Mouse (Mus musculus) forebrain, embryonic 13.5 days (tissue): ENCODE results near the gene Syt14. TPM values are rescaled to one million over a fixed set of nuclear protein-coding genes. Genes with fewer than 3 reads are reported as not detected.
A peak's percentile ranks its signal among the peaks of the same experiment; 100 is the strongest.

ENCODE experiments used
- ATAC-seq: fragments of 200-750 bp; cut with Nextera tagmentation; 2 replicates; pipeline ENCODE4 v1.8.0; 2017
- H3K27ac ChIP-seq: fragments of 300-500 bp; sonication (generic); 2 replicates; pipeline ENCODE4 v1.5.1; 2015; ENCODE audit warnings: inconsistent platforms, mild to moderate bottlenecking, moderate library complexity
- H3K27me3 ChIP-seq: fragments of 300-500 bp; sonication (generic); 2 replicates; pipeline ENCODE4 v1.6.1; 2015; ENCODE audit warnings: mild to moderate bottlenecking, inconsistent platforms
- H3K36me3 ChIP-seq: fragments of 300-500 bp; sonication (generic); 2 replicates; pipeline ENCODE4 v1.6.1; 2015; ENCODE audit warnings: mild to moderate bottlenecking, inconsistent platforms; ENCODE audit not compliant: poor library complexity, severe bottlenecking
- H3K4me1 ChIP-seq: fragments of 300-500 bp; sonication (generic); 2 replicates; pipeline ENCODE4 v1.6.1; 2015; ENCODE audit warnings: inconsistent platforms
- H3K4me2 ChIP-seq: fragments of 300-500 bp; sonication (generic); 2 replicates; pipeline ENCODE4 v1.6.1; 2015; ENCODE audit warnings: inconsistent platforms, mild to moderate bottlenecking, moderate library complexity
- H3K4me3 ChIP-seq: fragments of 300-500 bp; sonication (generic); 2 replicates; pipeline ENCODE4 v1.5.1; 2015; ENCODE audit warnings: mild to moderate bottlenecking, inconsistent platforms
- H3K9ac ChIP-seq: fragments of 300-500 bp; sonication (generic); 2 replicates; pipeline ENCODE4 v1.6.1; 2015; ENCODE audit warnings: mild to moderate bottlenecking, inconsistent platforms
- H3K9me3 ChIP-seq: fragments of 300-500 bp; sonication (generic); replicated peaks from 2 replicates; pipeline ENCODE4 v1.6.1; 2016; ENCODE audit warnings: inconsistent platforms
- WGBS: fragments of 180-500 bp; shearing (Covaris S2); methylation state at CpG from one replicate; pipeline ENCODE4 v1.1.7; 2015; 5-methylcytosine and 5-hydroxymethylcytosine counted together
- polyA plus RNA-seq: library from polyadenylated mRNA; unstranded; fragments of >200 nt; fragmentation: Nextera tagmentation; extraction: Ambion mirVana; gene quantifications from 2 replicates; pipeline ENCODE4 v1.2.1, GENCODE M21; 2015

Syt14 gene
- polyA plus RNA-seq, 1 experiment from 2014 or later: 6.2 TPM

DNA sequence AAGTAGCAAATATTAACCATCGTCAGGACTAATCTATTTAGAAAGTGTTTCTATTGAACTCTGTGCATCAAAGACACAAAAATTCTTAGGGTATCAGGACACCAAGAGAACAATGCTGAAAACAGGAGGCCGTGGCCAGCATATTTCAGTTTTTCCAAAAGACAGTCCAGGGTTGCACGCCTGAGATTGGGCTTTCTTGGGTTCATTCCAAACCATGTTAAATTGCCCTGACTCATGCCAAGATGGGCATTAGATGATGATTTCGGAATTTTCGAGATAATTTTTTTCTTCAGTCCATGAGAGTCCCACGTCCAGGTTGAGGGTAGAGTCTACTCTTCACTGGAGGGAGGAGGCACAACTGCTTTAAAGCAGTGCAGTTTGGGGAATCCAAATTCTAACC, 178.6 kb downstream of the Syt14 start:
- no peak overlapping the region for H3K9ac ChIP-seq
- H3K27ac ChIP-seq: no peak overlapping the region
- no peaks in the 10 kb centered on the region for H3K36me3 ChIP-seq
- no peaks in the 10 kb centered on the region for H3K9me3 ChIP-seq
- no peak overlapping the region for H3K4me2 ChIP-seq
- H3K27me3 ChIP-seq: peaks cover 17% of the 10 kb centered on the region
- no peak overlapping the region for H3K4me3 ChIP-seq
- 67% methylated on average over 6 of the region's 6 CpGs for WGBS
- peaks cover 43% of the 10 kb centered on the region for H3K4me1 ChIP-seq
- ATAC-seq: no peak

GRCm38 (mm10) chr1:192856411-192856810, 179.2 kb downstream of the Syt14 start:
- no peak overlapping the region for H3K4me3 ChIP-seq
- 12% methylated on average over 10 of the region's 10 CpGs for WGBS
- no peak for ATAC-seq
- peak overlapping the region; percentile 94; the same call in 1 of the 2 replicates for H3K27ac ChIP-seq
- H3K36me3 ChIP-seq: no peaks in the 10 kb centered on the region
- H3K9me3 ChIP-seq: no peaks in the 10 kb centered on the region
- H3K4me1 ChIP-seq: peaks cover 49% of the 10 kb centered on the region
- H3K4me2 ChIP-seq: peak overlapping the region; percentile 90
- no peak overlapping the region for H3K9ac ChIP-seq
- H3K27me3 ChIP-seq: peaks cover 17% of the 10 kb centered on the region

- H3K4me3 ChIP-seq: peak within 1 kb of the TSS; percentile 85
- under 1% methylated on average over 58 of the region's 75 CpGs for WGBS
- peak; percentile 68 for ATAC-seq
- peaks cover 17% of the 10 kb centered on the region for H3K27me3 ChIP-seq
- no peaks in the 10 kb centered on the region for H3K9me3 ChIP-seq
- H3K36me3 ChIP-seq: no peaks in the 10 kb centered on the region
- H3K4me1 ChIP-seq: peaks cover 56% of the 10 kb centered on the region
- peak within 1 kb of the TSS; percentile 94 for H3K9ac ChIP-seq
- H3K4me2 ChIP-seq: peak within 1 kb of the TSS; percentile 90
- peak within 1 kb of the TSS; percentile 94 for H3K27ac ChIP-seq
Observed at GRCm38 (mm10) chr1:192855474-192856230, 179.9 kb downstream of the Syt14 start, which contains the start of gene Sertad4. Sertad4 (minus strand) TSS chr1:192855756.

GRCm38 (mm10) chr1:192854819-192855271, 180.7 kb downstream of the Syt14 start:
- peak; percentile 52 for ATAC-seq
- H3K27me3 ChIP-seq: peaks cover 17% of the 10 kb centered on the region
- WGBS: under 1% methylated on average over 37 of the region's 45 CpGs
- H3K4me1 ChIP-seq: peaks cover 59% of the 10 kb centered on the region
- H3K9me3 ChIP-seq: no peaks in the 10 kb centered on the region
- H3K36me3 ChIP-seq: peaks cover 2% of the 10 kb centered on the region; the same call in 1 of the 2 replicates
- H3K4me3 ChIP-seq: peak overlapping the region; percentile 85
- H3K9ac ChIP-seq: peak overlapping the region; percentile 94
- peak overlapping the region; percentile 90 for H3K4me2 ChIP-seq
- H3K27ac ChIP-seq: peak overlapping the region; percentile 94

DNA sequence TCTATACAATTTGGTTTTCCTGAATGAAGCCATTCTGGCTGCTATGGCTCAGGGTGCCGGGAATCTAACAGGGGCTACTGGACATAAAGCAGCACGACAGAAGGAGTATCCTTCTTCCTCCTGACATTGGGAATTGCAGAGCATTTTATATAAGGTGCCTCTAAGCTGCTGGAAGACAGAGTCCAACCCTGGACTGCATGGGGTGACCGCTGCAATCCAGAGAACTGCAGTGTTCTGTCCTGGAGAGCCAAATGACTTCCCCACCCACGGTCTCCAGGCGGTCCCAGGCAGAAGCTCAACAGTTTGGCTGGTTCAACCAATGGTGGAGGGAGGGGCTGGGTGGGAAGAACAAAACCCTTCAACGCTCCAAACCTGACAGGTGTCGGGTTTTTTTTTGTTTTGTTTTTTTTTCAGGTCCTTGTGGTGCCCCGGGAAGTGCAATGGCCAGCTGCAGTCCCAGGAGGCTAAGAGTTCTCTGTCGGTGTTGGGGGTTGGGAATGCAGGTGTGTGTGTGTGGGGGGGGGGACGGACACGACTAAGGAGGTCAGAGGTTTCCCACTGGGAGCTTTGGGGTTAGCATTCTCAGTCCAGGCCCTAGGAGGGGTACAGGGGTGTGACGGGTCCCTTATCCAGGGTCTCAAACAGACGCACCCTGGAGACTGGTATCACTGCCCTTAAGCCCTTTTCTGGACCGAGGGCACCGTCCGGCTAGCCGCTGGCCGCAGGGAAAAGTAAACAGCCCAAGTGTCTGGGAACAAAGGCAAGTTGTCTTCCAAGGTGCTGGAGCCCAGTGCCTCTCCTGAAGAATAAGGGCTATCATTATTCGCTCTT, 181.4 kb downstream of the Syt14 start:
- Histone ChIP-seq H3K4me2 (peak overlapping the region; percentile 90), H3K4me3 (peak overlapping the region; percentile 85), H3K27ac (peak overlapping the region; percentile 94), H3K4me1 (peaks cover 59% of the 10 kb centered on the region), H3K27me3 (peaks cover 17% of the 10 kb centered on the region), H3K9me3 (no peaks in the 10 kb centered on the region), H3K9ac (peak overlapping the region; percentile 94), H3K36me3 (peaks cover 9% of the 10 kb centered on the region)
- 3% methylated on average over 19 of the region's 19 CpGs for WGBS
- no peak for ATAC-seq

GRCm38 (mm10) chr1:192853429-192853828, 182.1 kb downstream of the Syt14 start:
- 34% methylated on average over 2 of the region's 2 CpGs for WGBS
- H3K9me3 ChIP-seq: no peaks in the 10 kb centered on the region
- H3K9ac ChIP-seq: no peak overlapping the region

GRCm38 (mm10) chr1:192852047-192852446, 183.5 kb downstream of the Syt14 start:
- H3K4me3 ChIP-seq: peak overlapping the region; percentile 15; the same call in 1 of the 2 replicates

More at GRCm38 (mm10) chr1:192853429-192853828, 182.1 kb downstream of the Syt14 start:
- H3K4me3 ChIP-seq: peak overlapping the region; percentile 85; the same call in 1 of the 2 replicates
- H3K4me1 ChIP-seq: peaks cover 59% of the 10 kb centered on the region
- no peak for ATAC-seq
- H3K36me3 ChIP-seq: peaks cover 16% of the 10 kb centered on the region
- H3K4me2 ChIP-seq: peak overlapping the region; percentile 90
- H3K27me3 ChIP-seq: peaks cover 16% of the 10 kb centered on the region
- no peak overlapping the region for H3K27ac ChIP-seq

DNA sequence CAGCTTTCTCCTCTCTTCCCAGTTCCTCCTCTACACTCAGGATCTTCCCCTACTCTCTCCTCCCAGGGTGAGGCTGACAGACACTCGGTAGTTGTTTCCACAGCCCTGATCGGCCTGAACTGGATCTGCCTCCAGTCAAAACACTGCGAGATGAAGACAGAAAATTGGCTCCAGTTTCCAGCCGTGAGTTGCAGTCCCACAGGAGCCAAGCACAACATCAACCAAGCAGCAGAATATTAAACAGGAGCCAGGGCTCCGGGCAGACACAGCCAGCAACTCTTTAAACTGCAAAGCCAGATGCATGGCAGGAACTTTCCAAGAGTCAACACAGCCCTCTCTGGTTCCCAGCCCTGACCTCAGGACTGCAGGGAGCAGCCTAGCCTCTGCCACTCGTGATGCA, 183.9 kb downstream of the Syt14 start:
- H3K36me3 ChIP-seq: peaks cover 34% of the 10 kb centered on the region
- peak; percentile 61 for ATAC-seq
- H3K27ac ChIP-seq: peak overlapping the region; percentile 77
- H3K9me3 ChIP-seq: no peaks in the 10 kb centered on the region
- peaks cover 54% of the 10 kb centered on the region for H3K4me1 ChIP-seq
- peaks cover 13% of the 10 kb centered on the region; the same call in 1 of the 2 replicates for H3K27me3 ChIP-seq
- H3K4me2 ChIP-seq: peak overlapping the region; percentile 90
- WGBS: 8% methylated on average over 6 of the region's 6 CpGs
- H3K4me3 ChIP-seq: peak overlapping the region; percentile 15; the same call in 1 of the 2 replicates
- H3K9ac ChIP-seq: peak overlapping the region; percentile 53; the same call in 1 of the 2 replicates

More at GRCm38 (mm10) chr1:192852047-192852446, 183.5 kb downstream of the Syt14 start:
- Histone ChIP-seq H3K27me3 (peaks cover 13% of the 10 kb centered on the region; the same call in 1 of the 2 replicates), H3K27ac (peak overlapping the region; percentile 77; the same call in 1 of the 2 replicates), H3K4me1 (peaks cover 54% of the 10 kb centered on the region), H3K9ac (peak overlapping the region; percentile 53), H3K36me3 (peaks cover 30% of the 10 kb centered on the region), H3K4me2 (peak overlapping the region; percentile 90), H3K9me3 (no peaks in the 10 kb centered on the region)
- no peak for ATAC-seq

DNA sequence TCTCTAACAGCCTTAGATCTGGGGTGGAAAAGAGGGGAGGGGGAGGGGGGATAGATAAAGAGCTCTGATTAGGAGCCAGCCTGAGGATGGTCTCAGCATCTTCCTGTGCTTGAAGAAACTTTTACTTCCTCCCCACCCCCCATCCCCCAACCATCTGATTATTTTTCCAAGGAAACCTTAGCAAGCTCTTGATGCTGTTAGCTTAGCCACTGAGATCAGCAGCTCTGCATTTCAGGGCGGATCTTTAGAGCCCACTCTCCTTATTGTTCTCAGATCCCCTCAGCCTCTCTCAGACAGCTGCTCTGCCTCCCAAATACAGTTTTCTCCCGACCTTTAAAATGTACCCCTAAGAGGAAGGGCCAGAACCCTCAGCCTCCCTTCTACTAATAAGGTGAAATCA, 184.4 kb downstream of the Syt14 start:
- 3% methylated on average over 2 of the region's 2 CpGs for WGBS
- Histone ChIP-seq H3K9me3 (no peaks in the 10 kb centered on the region), H3K27me3 (peaks cover 10% of the 10 kb centered on the region; the same call in 1 of the 2 replicates), H3K4me2 (peak overlapping the region; percentile 90), H3K9ac (peak overlapping the region; percentile 53), H3K4me1 (peaks cover 48% of the 10 kb centered on the region), H3K27ac (peak overlapping the region; percentile 77), H3K36me3 (peaks cover 39% of the 10 kb centered on the region), H3K4me3 (0 out of 2 replicates have a peak overlapping the region, but pooled peaks have one; percentile 15)
- ATAC-seq: peak; percentile 11; the same call in 1 of the 2 replicates

- peaks cover 42% of the 10 kb centered on the region for H3K4me1 ChIP-seq
- no peak overlapping the region for H3K4me3 ChIP-seq
- no peak overlapping the region for H3K9ac ChIP-seq
- ATAC-seq: no peak
- WGBS: 88% methylated on average over 5 of the region's 5 CpGs
- peaks cover 50% of the 10 kb centered on the region for H3K36me3 ChIP-seq
- H3K4me2 ChIP-seq: no peak overlapping the region
- H3K9me3 ChIP-seq: no peaks in the 10 kb centered on the region
- H3K27ac ChIP-seq: no peak overlapping the region
- H3K27me3 ChIP-seq: peaks cover 10% of the 10 kb centered on the region; the same call in 1 of the 2 replicates
Observed at GRCm38 (mm10) chr1:192849616-192850015, 186.0 kb downstream of the Syt14 start.

DNA sequence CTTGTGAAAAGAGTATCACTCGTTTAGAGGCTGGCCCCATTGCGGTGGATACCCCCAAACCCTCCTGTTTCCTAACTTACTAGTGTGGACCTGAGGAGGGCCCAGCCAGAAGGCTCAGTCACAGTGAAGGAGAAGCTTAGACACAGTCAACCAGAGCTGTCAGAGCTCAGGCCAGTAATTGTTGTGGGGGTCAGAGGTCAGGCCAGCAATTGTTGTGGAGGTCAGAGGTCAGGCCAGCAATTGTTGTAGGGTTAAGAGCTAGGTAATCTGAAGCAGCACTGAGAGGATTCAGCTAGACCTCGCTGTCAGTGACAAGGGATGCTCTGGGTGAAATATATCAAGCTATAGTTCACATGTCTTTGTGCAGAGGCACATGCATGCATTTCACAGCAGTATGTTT, 188.3 kb downstream of the Syt14 start:
- H3K9ac ChIP-seq: no peak overlapping the region
- peaks cover 18% of the 10 kb centered on the region for H3K4me1 ChIP-seq
- peaks cover 1% of the 10 kb centered on the region; the same call in 1 of the 2 replicates for H3K27me3 ChIP-seq
- H3K4me2 ChIP-seq: no peak overlapping the region
- 13% methylated on average over 3 of the region's 3 CpGs for WGBS
- H3K4me3 ChIP-seq: no peak overlapping the region
- no peak overlapping the region for H3K27ac ChIP-seq
- peaks cover 50% of the 10 kb centered on the region for H3K36me3 ChIP-seq
- no peaks in the 10 kb centered on the region for H3K9me3 ChIP-seq
- ATAC-seq: no peak
